Mouse (Mus musculus) myocyte (in vitro differentiated cells): Measurements from ENCODE around the gene Peli1.

Experiments used
- CEBPB ChIP-seq: IDR thresholded peaks from 2 replicates; pipeline ENCODE4 v1.6.1; 2011; ENCODE audit warnings: mild to moderate bottlenecking, moderate library complexity; ENCODE audit not compliant: poor library complexity, insufficient read depth, severe bottlenecking
- E2F4 ChIP-seq: IDR thresholded peaks from one replicate; pipeline ENCODE4 v1.6.1; 2011; ENCODE audit warnings: mild to moderate bottlenecking, control low read depth, moderate library complexity; ENCODE audit not compliant: insufficient read depth
- MAX ChIP-seq: IDR thresholded peaks from one replicate; pipeline ENCODE4 v1.6.1; 2011; ENCODE audit warnings: low read depth, mild to moderate bottlenecking, control low read depth
- POLR2A ChIP-seq: IDR thresholded peaks from one replicate; pipeline ENCODE4 v1.6.1; 2011; ENCODE audit warnings: low read depth, mild to moderate bottlenecking, control low read depth, moderate library complexity; ENCODE audit not compliant: insufficient read length
- POLR2AphosphoS2 ChIP-seq: IDR thresholded peaks from one replicate; pipeline ENCODE4 v1.6.1; 2011; ENCODE audit warnings: low read depth, control low read depth; ENCODE audit not compliant: insufficient read length
- SRF ChIP-seq: IDR thresholded peaks from one replicate; pipeline ENCODE4 v1.6.1; 2011; ENCODE audit warnings: low read depth; ENCODE audit not compliant: control insufficient read depth, insufficient read length
- USF1 ChIP-seq: IDR thresholded peaks from one replicate; pipeline ENCODE4 v1.6.1; 2011; ENCODE audit warnings: low read depth, mild to moderate bottlenecking, control low read depth, moderate library complexity

- TF ChIP-seq POLR2A: no peak
- no peak for TF ChIP-seq MAX
- no peak for TF ChIP-seq SRF
- TF ChIP-seq USF1: no peak
- TF ChIP-seq POLR2AphosphoS2: no peak
- TF ChIP-seq CEBPB: no peak
- no peak for TF ChIP-seq E2F4
These were observed 73.4 kb downstream of the Peli1 start for GRCm38 (mm10) chr11:21164312-21164993.
